Mouse (Mus musculus) lung, postnatal 0 days (tissue): ENCODE data around the gene Slc39a13. TPM values are rescaled to one million over a fixed set of nuclear protein-coding genes. Genes with fewer than 3 reads are reported as not detected.

Source experiments
- ATAC-seq: fragments of 200-750 bp; cut with Nextera tagmentation; 2 replicates; pipeline ENCODE4 v1.8.0; 2017; ENCODE audit warnings: moderate library complexity
- DNase-seq: peaks from one replicate; pipeline ENCODE4 v3.0.0-alpha.2; 2016; ENCODE audit warnings: low spot score
- H3K27ac ChIP-seq: fragments of 300-500 bp; sonication (generic); 2 replicates; pipeline ENCODE4 v1.5.1; 2014; ENCODE audit warnings: antibody characterized with exemption, mild to moderate bottlenecking, low read length, mixed read lengths
- H3K27me3 ChIP-seq: fragments of 300-500 bp; sonication (generic); replicated peaks from 2 replicates; pipeline ENCODE4 v1.6.1; 2014; ENCODE audit warnings: low read length, mixed read lengths; ENCODE audit not compliant: insufficient read depth
- H3K36me3 ChIP-seq: fragments of 300-500 bp; sonication (generic); 2 replicates; pipeline ENCODE4 v1.6.1; 2014; ENCODE audit warnings: low read length, mixed read lengths; ENCODE audit not compliant: insufficient read depth
- H3K4me1 ChIP-seq: fragments of 300-500 bp; sonication (generic); 2 replicates; pipeline ENCODE4 v1.6.1; 2014; ENCODE audit warnings: antibody characterized with exemption, low read depth, low read length, mixed read lengths; ENCODE audit not compliant: insufficient read depth
- H3K4me2 ChIP-seq: fragments of 300-500 bp; sonication (generic); replicated peaks from 2 replicates; pipeline ENCODE4 v1.6.1; 2014; ENCODE audit warnings: low read depth, mild to moderate bottlenecking, low read length, moderate library complexity, mixed read lengths
- H3K4me3 ChIP-seq: fragments of 300-500 bp; sonication (generic); 2 replicates; pipeline ENCODE4 v1.5.1; 2014; ENCODE audit warnings: low read depth, low read length
- H3K9ac ChIP-seq: fragments of 300-500 bp; sonication (generic); replicated peaks from 2 replicates; pipeline ENCODE4 v1.6.1; 2014; ENCODE audit warnings: low read depth, mild to moderate bottlenecking
- H3K9me3 ChIP-seq: fragments of 300-500 bp; sonication (generic); 2 replicates; pipeline ENCODE4 v1.6.1; 2016; ENCODE audit warnings: low read length, mixed read lengths
- CTCF ChIP-seq: IDR thresholded peaks from 2 replicates; pipeline ENCODE4 v1.5.1; 2016; ENCODE audit warnings: antibody characterized with exemption, mild to moderate bottlenecking
- EP300 ChIP-seq: IDR thresholded peaks from 2 replicates; pipeline ENCODE4 v1.6.1; 2016; ENCODE audit warnings: antibody characterized with exemption, mild to moderate bottlenecking, control low read depth
- WGBS: fragments of 180-500 bp; shearing (Covaris S2); extraction: QIAGEN DNeasy Blood & Tissue Kit; methylation state at CpG from one replicate; pipeline ENCODE4 v1.1.7; 2014; 5-methylcytosine and 5-hydroxymethylcytosine counted together
- polyA plus RNA-seq: library from polyadenylated mRNA; unstranded; fragments of >200 nt; fragmentation: Nextera tagmentation; extraction: Ambion mirVana; gene quantifications from 2 replicates; pipeline ENCODE4 v1.2.1, GENCODE M21; 2015

The Slc39a13 gene
- polyA plus RNA-seq, 1 experiment from 2014 or later: 32.6 TPM

GRCm38 (mm10) chr2:91086392-91087237 lies 16.4 kb upstream of the Slc39a13 start:
- H3K9me3 ChIP-seq: no peaks in the 10 kb centered on the region
- H3K4me2 ChIP-seq: no peak overlapping the region
- H3K27ac ChIP-seq: no peak overlapping the region
- no peak overlapping the region for H3K9ac ChIP-seq
- 75% methylated on average over 9 of the region's 9 CpGs for whole genome bisulfite sequencing
- no peaks in the 10 kb centered on the region for H3K36me3 ChIP-seq
- no peaks in the 10 kb centered on the region for H3K27me3 ChIP-seq
- no peak overlapping the region for H3K4me3 ChIP-seq
- TF ChIP-seq EP300 (no peak), CTCF (no peak)
- no peak for ATAC-seq
- no peak for DNase-seq
- no peaks in the 10 kb centered on the region for H3K4me1 ChIP-seq

- DNase-seq: no peak
- TF ChIP-seq CTCF: no peak
- TF ChIP-seq EP300: no peak
- Histone ChIP-seq H3K4me3 (no peak overlapping the region), H3K9ac (no peak overlapping the region), H3K9me3 (no peaks in the 10 kb centered on the region), H3K4me1 (no peaks in the 10 kb centered on the region), H3K4me2 (no peak overlapping the region), H3K27me3 (no peaks in the 10 kb centered on the region), H3K27ac (no peak overlapping the region), H3K36me3 (no peaks in the 10 kb centered on the region)
- no peak for ATAC-seq
- 91% methylated on average over 14 of the region's 14 CpGs for WGBS
Measured at GRCm38 (mm10) chr2:91085494-91086391, 15.5 kb upstream of the Slc39a13 start.

- ATAC-seq: peak; percentile 25
- no peak overlapping the region for H3K4me3 ChIP-seq
- DNase-seq: no peak
- no peak overlapping the region for H3K9ac ChIP-seq
- no peaks in the 10 kb centered on the region for H3K9me3 ChIP-seq
- no peaks in the 10 kb centered on the region for H3K4me1 ChIP-seq
- 77% methylated on average over 15 of the region's 15 CpGs for WGBS
- no peaks in the 10 kb centered on the region for H3K36me3 ChIP-seq
- TF ChIP-seq CTCF (no peak), EP300 (no peak)
- H3K27ac ChIP-seq: 0 out of 2 replicates have a peak overlapping the region, but pooled peaks have one; percentile 32
- peak overlapping the region; percentile 19; the same call in 1 of the 2 replicates for H3K4me2 ChIP-seq
- no peaks in the 10 kb centered on the region for H3K27me3 ChIP-seq
Measured at GRCm38 (mm10) chr2:91084179-91084820, 14.1 kb upstream of the Slc39a13 start.

GRCm38 (mm10) chr2:91083366-91083940 lies 13.2 kb upstream of the Slc39a13 start:
- ATAC-seq (no peak), DNase-seq (no peak)
- peak overlapping the region; percentile 66 for H3K27ac ChIP-seq
- no peaks in the 10 kb centered on the region for H3K9me3 ChIP-seq
- H3K27me3 ChIP-seq: no peaks in the 10 kb centered on the region
- 35% methylated on average over 1 of the region's 1 CpGs for WGBS
- peak overlapping the region; percentile 19; the same call in 1 of the 2 replicates for H3K4me2 ChIP-seq
- TF ChIP-seq EP300 (no peak), CTCF (no peak)
- H3K9ac ChIP-seq: no peak overlapping the region
- H3K36me3 ChIP-seq: no peaks in the 10 kb centered on the region
- H3K4me1 ChIP-seq: no peaks in the 10 kb centered on the region; the same call in 1 of the 2 replicates
- H3K4me3 ChIP-seq: no peak overlapping the region

GRCm38 (mm10) chr2:91082844-91083243 lies 12.6 kb upstream of the Slc39a13 start:
- no peak overlapping the region for H3K4me2 ChIP-seq
- H3K36me3 ChIP-seq: no peaks in the 10 kb centered on the region
- WGBS: 42% methylated on average over 11 of the region's 11 CpGs
- no peak overlapping the region for H3K9ac ChIP-seq
- H3K4me1 ChIP-seq: no peaks in the 10 kb centered on the region; the same call in 1 of the 2 replicates
- no peak overlapping the region for H3K4me3 ChIP-seq
- no peaks in the 10 kb centered on the region for H3K27me3 ChIP-seq
- peak; percentile 76 for ATAC-seq
- TF ChIP-seq EP300: 0 out of 2 replicates have a peak, but pooled peaks have one; percentile 16
- TF ChIP-seq CTCF: no peak
- peak; percentile 74 for DNase-seq
- H3K27ac ChIP-seq: peak overlapping the region; percentile 66
- no peaks in the 10 kb centered on the region for H3K9me3 ChIP-seq
